Comparison of ENCODE assay signal across 26 mouse cellular contexts in genomic region chr10:62197403-62197802, GRCm38 (mm10). TPM values are rescaled to one million over a fixed set of nuclear protein-coding genes. Genes with fewer than 3 reads are reported as not detected.
DNase-seq lines count a peak whose midpoint lies in the region; ATAC-seq and TF ChIP-seq lines count a peak whose summit lies in the region.
"Had no signal": no experiment of that assay in that cellular context is flagged by ENCODE, and none has a peak within 500 bp of the region (broad histone marks: within the 10 kb centered on the region; RNA-seq: fewer than 3 reads in every experiment).

No protein-coding gene starts in this region.

- no peaks in the 10 kb centered on the region for H3K36me3 ChIP-seq in liver, postnatal 0 days (replicated peaks; ENCODE audit: insufficient read depth, low read length)
- H3K36me3 ChIP-seq: forebrain, embryonic 15.5 days; hindbrain, embryonic 15.5 days had no signal

- H3K4me2 ChIP-seq in liver, postnatal 0 days (ENCODE audit: low read depth, low read length) = no peak overlapping the region
- H3K4me2 ChIP-seq: forebrain, embryonic 15.5 days; hindbrain, embryonic 15.5 days had no signal

- TF ChIP-seq EP300 in liver, postnatal 0 days (IDR thresholded peaks at IDR 0.05; ENCODE audit: low read depth) = no peak

- intact Hi-C loops in gastrocnemius, adult 2 months (cut with DNase I) = no loop called here

- H3K4me1 ChIP-seq in liver, postnatal 0 days (ENCODE audit: insufficient read depth) = peaks cover 7% of the 10 kb centered on the region
- peaks cover 5% of the 10 kb centered on the region; the same call in 1 of the 2 replicates for H3K4me1 ChIP-seq in bone marrow, adult 2 months (ENCODE audit: control insufficient read depth, insufficient read depth, low read length)

- H3K27ac ChIP-seq in gastrocnemius, adult 2 months = peak overlapping the region; percentile 16; the same call in 1 of the 2 replicates
- no peak overlapping the region for H3K27ac ChIP-seq in liver, postnatal 0 days (ENCODE audit: low read depth)
- peak overlapping the region; percentile 50 for H3K27ac ChIP-seq in bone marrow, adult 2 months (ENCODE audit: control insufficient read depth, insufficient read depth, low read depth, low read length, poor library complexity)
- H3K27ac ChIP-seq: embryonic facial prominence, embryonic 10.5 days; forebrain, embryonic 15.5 days; hindbrain, embryonic 15.5 days had no signal

- H3K27me3 ChIP-seq in liver, postnatal 0 days (ENCODE audit: insufficient read depth, low read length) = no peaks in the 10 kb centered on the region
- H3K27me3 ChIP-seq: forebrain, embryonic 15.5 days; hindbrain, embryonic 15.5 days had no signal

- DNase-seq in gastrocnemius, adult 2 months = no peak
- no peak for DNase-seq in gastrocnemius, postnatal 4 days (ENCODE audit: low spot score in 2 of 2)
- peak; percentile 13 for DNase-seq in liver, postnatal 0 days
- DNase-seq in liver = no peak
- DNase-seq in thymus, postnatal 36 days = no peak
- DNase-seq in frontal cortex, postnatal 36 days (ENCODE audit: low spot score in 2 of 2) = no peak
- DNase-seq: adrenal gland, adult 8-10 months; B cell, adult 2 months; cerebellum, adult 18-20 months; cerebellum, adult 9-11 months; cerebellum, postnatal 36 days; gastrocnemius, postnatal 14 days; heart, adult 11 months; heart, postnatal 10 days; heart, postnatal 4 days; kidney, adult 8-10 months had no signal

- H3K4me3 ChIP-seq in gastrocnemius, adult 2 months = no peak overlapping the region
- H3K4me3 ChIP-seq in liver, postnatal 0 days (ENCODE audit: low read depth, low read length) = no peak overlapping the region
- H3K4me3 ChIP-seq in bone marrow, adult 2 months (replicated peaks; ENCODE audit: control insufficient read depth, low read depth, low read length) = no peak overlapping the region
- H3K4me3 ChIP-seq: embryonic facial prominence, embryonic 10.5 days; forebrain, embryonic 15.5 days; hindbrain, embryonic 15.5 days had no signal

- no peak for TF ChIP-seq POLR2A in bone marrow, adult 2 months (IDR thresholded peaks at IDR 0.05; ENCODE audit: borderline replicate concordance, control insufficient read depth, low read depth, low read length)

- no peaks in the 10 kb centered on the region for H3K9me3 ChIP-seq in liver, postnatal 0 days (ENCODE audit: low read length)
- H3K9me3 ChIP-seq: embryonic facial prominence, embryonic 10.5 days; forebrain, embryonic 15.5 days; G1E; hindbrain, embryonic 15.5 days had no signal

- no peak for ATAC-seq in liver, postnatal 0 days
- ATAC-seq: CD4-positive, CD25-positive, alpha-beta regulatory T cell, adult 4 months; forebrain, embryonic 15.5 days; inflammation-experienced regulatory T-cells, adult 6 months; intestine, postnatal 0 days had no signal

- TF ChIP-seq CTCF in gastrocnemius, adult 2 months (IDR thresholded peaks at IDR 0.05) = no peak
- TF ChIP-seq CTCF in liver, postnatal 0 days (IDR thresholded peaks at IDR 0.05; ENCODE audit: low read depth) = no peak
- TF ChIP-seq CTCF in bone marrow, adult 2 months (IDR thresholded peaks at IDR 0.05; ENCODE audit: control insufficient read depth, insufficient read depth, low read length) = no peak

- 53% methylated on average over 4 of the region's 4 CpGs for WGBS in liver, postnatal 0 days (ENCODE audit: insufficient replicate concordance)
- WGBS in bone marrow, adult 2 months = 51% methylated on average over 4 of the region's 4 CpGs

- H3K9ac ChIP-seq in liver, postnatal 0 days (replicated peaks) = no peak overlapping the region
- H3K9ac ChIP-seq: forebrain, embryonic 15.5 days; hindbrain, embryonic 15.5 days had no signal

RNA-seq across cellular contexts. Expression of gene Tspan15, which starts 33.6 kb away (rescaled TPM):
- total RNA-seq in gastrocnemius, adult 2 months (2021) = 1 to 10 TPM; 3.5 to 6.0 TPM
- 10 to 100 TPM; 25.5 to 30.8 TPM for total RNA-seq in gastrocnemius, postnatal 4 days (2021)
- polyA plus RNA-seq in liver, postnatal 0 days (2015; fragmentation: Nextera tagmentation; extraction: Ambion mirVana) = 11.5 and 13.0 TPM in 2 replicates
- 2.7 and 5.3 TPM in 2 replicates for polyA plus RNA-seq in bone marrow, adult 2 months (2011; ENCODE audit: insufficient read depth, insufficient read length, low replicate concordance, missing spikeins)
- polyA plus RNA-seq: inflammation-experienced regulatory T-cells, adult 6 months had no signal

RNA-seq across cellular contexts. Expression of gene Fam241b, which starts 53.7 kb away (rescaled TPM):
- 1 to 10 TPM in 1 of 2 experiments, under 1 TPM in 1; 0.99 to 1.2 TPM for total RNA-seq in gastrocnemius, adult 2 months (2021)
- under 1 TPM; 0.23 to 0.47 TPM for total RNA-seq in gastrocnemius, postnatal 4 days (2021)
- polyA plus RNA-seq in liver, postnatal 0 days (2015; fragmentation: Nextera tagmentation; extraction: Ambion mirVana) = 0.64 and 0.69 TPM in 2 replicates
- 2.0 TPM in 1 of 2 replicates, not detected in the other for polyA plus RNA-seq in bone marrow, adult 2 months (2011; ENCODE audit: insufficient read depth, insufficient read length, low replicate concordance, missing spikeins)

RNA-seq across cellular contexts. Expression of gene Tacr2, which starts 54.8 kb away (rescaled TPM):
- total RNA-seq in gastrocnemius, adult 2 months (2021) = not detected
- total RNA-seq in gastrocnemius, postnatal 4 days (2021) = not detected
- not detected in 2 replicates for polyA plus RNA-seq in liver, postnatal 0 days (2015; fragmentation: Nextera tagmentation; extraction: Ambion mirVana)
- polyA plus RNA-seq in bone marrow, adult 2 months (2011; ENCODE audit: insufficient read depth, insufficient read length, low replicate concordance, missing spikeins) = not detected in 2 replicates
- total RNA-seq: gastrocnemius, postnatal 14 days; heart, postnatal 10 days; heart, postnatal 4 days had no signal
- polyA plus RNA-seq: CD4-positive, CD25-positive, alpha-beta regulatory T cell, adult 4 months; embryonic facial prominence, embryonic 10.5 days; embryonic facial prominence, embryonic 14.5 days; forebrain, embryonic 15.5 days; G1E; heart, embryonic 14.5 days; hindbrain, embryonic 15.5 days; inflammation-experienced regulatory T-cells, adult 6 months had no signal
